Mouse (Mus musculus) colon, adult 2 months (tissue): ENCODE data around the gene Trim30d. TPM values are rescaled to one million over a fixed set of nuclear protein-coding genes. Genes with fewer than 3 reads are reported as not detected.

ENCODE experiments used
- polyA plus RNA-seq: library from polyadenylated mRNA; depleted of rRNA; stranded (reverse); fragments of >200 nt; gene quantifications from 2 replicates; pipeline ENCODE4 v1.2.3, GENCODE M21; 2012; rRNA removed

Gene Trim30d
- 1.6 and 2.0 TPM in 2 replicates for polyA plus RNA-seq

GRCm38 (mm10) chr7:104507421-104508065, at the start of gene Trim30d:
Gene Trim30d (minus strand): TSS chr7:104507849.

GRCm38 (mm10) chr7:104549833-104550232, 42.2 kb upstream of the Trim30d start, which contains the start of gene Olfr651:
Gene Olfr651 (plus strand): TSS chr7:104550133.

GRCm38 (mm10) chr7:104465065-104465744, 42.4 kb downstream of the Trim30d start, which contains the start of gene Trim30a:
Gene Trim30a (minus strand): TSS chr7:104465193.

Other genes with a start within 250 kb of the Trim30d start
- gene Trim5, start 219.8 kb downstream of the Trim30d start, polyA plus RNA-seq: 0.21 TPM in 2 replicates
- gene Trim12a, start 192.4 kb downstream of the Trim30d start, polyA plus RNA-seq: 2.3 TPM in 2 replicates
- 1.4 and 2.2 TPM in 2 replicates for gene Trim34b, start 178.4 kb downstream of the Trim30d start, polyA plus RNA-seq
- 2.0 and 2.3 TPM in 2 replicates for gene Trim12c, start 154.5 kb downstream of the Trim30d start, polyA plus RNA-seq
- gene Trim30b, start 138.0 kb downstream of the Trim30d start, polyA plus RNA-seq: 0.06 TPM in 1 of 2 replicates, not detected in the other
- gene Trim30c, start 107.0 kb downstream of the Trim30d start, polyA plus RNA-seq: 0.08 TPM in 1 of 2 replicates, not detected in the other
- 0.77 and 0.94 TPM in 2 replicates for gene Trim30a, start 42.7 kb downstream of the Trim30d start, polyA plus RNA-seq
- gene Olfr651, start 42.3 kb upstream of the Trim30d start, polyA plus RNA-seq: not detected in 2 replicates
- gene Olfr652, start 53.1 kb upstream of the Trim30d start, polyA plus RNA-seq: not detected in 2 replicates
- gene Olfr653, start 69.5 kb upstream of the Trim30d start, polyA plus RNA-seq: not detected in 2 replicates
- gene Olfr654, start 79.2 kb upstream of the Trim30d start, polyA plus RNA-seq: not detected in 2 replicates
- 0.17 TPM in 1 of 2 replicates, not detected in the other for gene Olfr655, start 93.9 kb upstream of the Trim30d start, polyA plus RNA-seq
- not detected in 2 replicates for gene Olfr656, start 106.1 kb upstream of the Trim30d start, polyA plus RNA-seq
- not detected in 2 replicates for gene Olfr657, start 116.9 kb upstream of the Trim30d start, polyA plus RNA-seq
- gene Olfr658, start 139.5 kb upstream of the Trim30d start, polyA plus RNA-seq: 0.07 and 0.08 TPM in 2 replicates
- gene Olfr659, start 158.9 kb upstream of the Trim30d start, polyA plus RNA-seq: not detected in 2 replicates
- not detected in 2 replicates for gene Olfr661, start 178.7 kb upstream of the Trim30d start, polyA plus RNA-seq